Mouse (Mus musculus) stomach, embryonic 15.5 days (tissue): ENCODE results near the gene Plch2. TPM values are rescaled to one million over a fixed set of nuclear protein-coding genes. Genes with fewer than 3 reads are reported as not detected.

Source experiments
- ATAC-seq: fragments of 200-750 bp; cut with Nextera tagmentation; 2 replicates; pipeline ENCODE4 v1.8.0; 2017; ENCODE audit warnings: low read depth, moderate number of reproducible peaks, moderate TSS enrichment; ENCODE audit not compliant: insufficient read depth, low FRiP score
- H3K27ac ChIP-seq: fragments of 300-500 bp; sonication (generic); 2 replicates; pipeline ENCODE4 v1.5.1; 2015; ENCODE audit warnings: mild to moderate bottlenecking, inconsistent platforms
- H3K27me3 ChIP-seq: fragments of 300-500 bp; sonication (generic); replicated peaks from 2 replicates; pipeline ENCODE4 v1.6.1; 2015; ENCODE audit warnings: inconsistent platforms
- H3K36me3 ChIP-seq: fragments of 300-500 bp; sonication (generic); 2 replicates; pipeline ENCODE4 v1.6.1; 2015; ENCODE audit warnings: inconsistent platforms
- H3K4me1 ChIP-seq: fragments of 300-500 bp; sonication (generic); 2 replicates; pipeline ENCODE4 v1.6.1; 2015; ENCODE audit warnings: inconsistent platforms
- H3K4me2 ChIP-seq: fragments of 300-500 bp; sonication (generic); 2 replicates; pipeline ENCODE4 v1.6.1; 2015; ENCODE audit warnings: mild to moderate bottlenecking, inconsistent platforms
- H3K4me3 ChIP-seq: fragments of 300-500 bp; sonication (generic); replicated peaks from 2 replicates; pipeline ENCODE4 v1.5.1; 2015; ENCODE audit warnings: inconsistent platforms
- H3K9ac ChIP-seq: fragments of 300-500 bp; sonication (generic); 2 replicates; pipeline ENCODE4 v1.6.1; 2015; ENCODE audit warnings: inconsistent platforms
- H3K9me3 ChIP-seq: fragments of 300-500 bp; sonication (generic); 2 replicates; pipeline ENCODE4 v1.6.1; 2016; ENCODE audit warnings: inconsistent platforms
- WGBS: fragments of 180-500 bp; shearing (Covaris S2); methylation state at CpG from one replicate; pipeline ENCODE4 v1.1.7; 2015; 5-methylcytosine and 5-hydroxymethylcytosine counted together
- polyA plus RNA-seq: library from polyadenylated mRNA; unstranded; fragments of >200 nt; fragmentation: Nextera tagmentation; extraction: Ambion mirVana; gene quantifications from 2 replicates; pipeline ENCODE4 v1.2.1, GENCODE M21; 2015

Gene Plch2
- polyA plus RNA-seq, 1 experiment from 2014 or later, result 24.7 TPM

- no peaks in the 10 kb centered on the region for H3K9me3 ChIP-seq
- H3K27me3 ChIP-seq, result peaks cover 47% of the 10 kb centered on the region
- H3K27ac ChIP-seq, result no peak overlapping the region
- H3K4me3 ChIP-seq, result peak overlapping the region; percentile 29
- H3K4me1 ChIP-seq, result peaks cover 9% of the 10 kb centered on the region
- no peak overlapping the region for H3K9ac ChIP-seq
- no peak for ATAC-seq
- no peaks in the 10 kb centered on the region for H3K36me3 ChIP-seq
- WGBS, result 5% methylated on average over 65 of the region's 65 CpGs
- peak overlapping the region; percentile 59 for H3K4me2 ChIP-seq
Measured at GRCm38 (mm10) chr4:155042606-155043288, 13.8 kb downstream of the Plch2 start.

- no peak for ATAC-seq
Measured at GRCm38 (mm10) chr4:155040696-155041095, 15.9 kb downstream of the Plch2 start.

GRCm38 (mm10) chr4:155040197-155040596 is 16.4 kb downstream of the Plch2 start:
- Histone ChIP-seq H3K9me3 (no peaks in the 10 kb centered on the region), H3K36me3 (no peaks in the 10 kb centered on the region), H3K4me2 (no peak overlapping the region), H3K27ac (no peak overlapping the region), H3K9ac (no peak overlapping the region), H3K4me3 (no peak overlapping the region), H3K4me1 (peaks cover 9% of the 10 kb centered on the region), H3K27me3 (peaks cover 41% of the 10 kb centered on the region)
- WGBS, result 56% methylated on average over 9 of the region's 9 CpGs
- ATAC-seq, result no peak

More at GRCm38 (mm10) chr4:155040696-155041095, 15.9 kb downstream of the Plch2 start:
- peaks cover 41% of the 10 kb centered on the region for H3K27me3 ChIP-seq
- no peaks in the 10 kb centered on the region for H3K9me3 ChIP-seq
- 64% methylated on average over 6 of the region's 6 CpGs for WGBS
- no peak overlapping the region for H3K4me2 ChIP-seq
- H3K4me1 ChIP-seq, result peaks cover 9% of the 10 kb centered on the region
- no peak overlapping the region for H3K4me3 ChIP-seq
- H3K9ac ChIP-seq, result no peak overlapping the region
- H3K27ac ChIP-seq, result no peak overlapping the region
- no peaks in the 10 kb centered on the region for H3K36me3 ChIP-seq

GRCm38 (mm10) chr4:155034787-155035186 is 21.8 kb downstream of the Plch2 start:
- Histone ChIP-seq H3K4me3 (no peak overlapping the region), H3K4me1 (no peaks in the 10 kb centered on the region), H3K9me3 (no peaks in the 10 kb centered on the region), H3K27ac (no peak overlapping the region), H3K9ac (no peak overlapping the region), H3K4me2 (no peak overlapping the region), H3K27me3 (no peaks in the 10 kb centered on the region; the same call in 1 of the 2 replicates), H3K36me3 (no peaks in the 10 kb centered on the region)
- ATAC-seq, result no peak
- 65% methylated on average over 13 of the region's 13 CpGs for WGBS

GRCm38 (mm10) chr4:155034202-155034601 is 22.4 kb downstream of the Plch2 start:
- whole genome bisulfite sequencing, result 43% methylated on average over 7 of the region's 7 CpGs
- no peaks in the 10 kb centered on the region; the same call in 1 of the 2 replicates for H3K27me3 ChIP-seq
- H3K27ac ChIP-seq, result no peak overlapping the region
- no peak overlapping the region for H3K4me3 ChIP-seq
- no peak overlapping the region for H3K4me2 ChIP-seq
- no peaks in the 10 kb centered on the region for H3K36me3 ChIP-seq
- H3K4me1 ChIP-seq, result no peaks in the 10 kb centered on the region
- no peaks in the 10 kb centered on the region for H3K9me3 ChIP-seq
- H3K9ac ChIP-seq, result no peak overlapping the region
- no peak for ATAC-seq

- no peak for ATAC-seq
- Histone ChIP-seq H3K9ac (no peak overlapping the region), H3K4me3 (no peak overlapping the region), H3K9me3 (no peaks in the 10 kb centered on the region), H3K27me3 (no peaks in the 10 kb centered on the region; the same call in 1 of the 2 replicates), H3K4me1 (no peaks in the 10 kb centered on the region), H3K36me3 (no peaks in the 10 kb centered on the region), H3K27ac (no peak overlapping the region), H3K4me2 (no peak overlapping the region)
- WGBS, result 29% methylated on average over 6 of the region's 6 CpGs
Measured at GRCm38 (mm10) chr4:155033115-155033514, 23.5 kb downstream of the Plch2 start.

GRCm38 (mm10) chr4:155024170-155025010 is 32.2 kb downstream of the Plch2 start:
- Histone ChIP-seq H3K4me3 (no peak overlapping the region), H3K9me3 (no peaks in the 10 kb centered on the region), H3K36me3 (no peaks in the 10 kb centered on the region), H3K27ac (no peak overlapping the region), H3K4me1 (peaks cover 6% of the 10 kb centered on the region), H3K4me2 (no peak overlapping the region), H3K27me3 (no peaks in the 10 kb centered on the region), H3K9ac (no peak overlapping the region)
- no peak for ATAC-seq
- WGBS, result 82% methylated on average over 11 of the region's 11 CpGs

- H3K27me3 ChIP-seq, result no peaks in the 10 kb centered on the region
- 67% methylated on average over 7 of the region's 7 CpGs for WGBS
- no peak overlapping the region for H3K4me3 ChIP-seq
- H3K4me1 ChIP-seq, result peaks cover 16% of the 10 kb centered on the region
- H3K9me3 ChIP-seq, result no peaks in the 10 kb centered on the region
- no peak overlapping the region for H3K4me2 ChIP-seq
- no peaks in the 10 kb centered on the region for H3K36me3 ChIP-seq
- H3K27ac ChIP-seq, result no peak overlapping the region
- H3K9ac ChIP-seq, result no peak overlapping the region
- ATAC-seq, result no peak
Measured at GRCm38 (mm10) chr4:155022228-155022855, 34.2 kb downstream of the Plch2 start.

GRCm38 (mm10) chr4:155020813-155021212 is 35.8 kb downstream of the Plch2 start:
- no peaks in the 10 kb centered on the region for H3K27me3 ChIP-seq
- no peak overlapping the region for H3K27ac ChIP-seq
- no peaks in the 10 kb centered on the region for H3K9me3 ChIP-seq
- H3K4me1 ChIP-seq, result peaks cover 16% of the 10 kb centered on the region
- H3K4me3 ChIP-seq, result no peak overlapping the region
- 59% methylated on average over 9 of the region's 9 CpGs for WGBS
- H3K9ac ChIP-seq, result no peak overlapping the region
- ATAC-seq, result no peak
- no peak overlapping the region for H3K4me2 ChIP-seq
- H3K36me3 ChIP-seq, result no peaks in the 10 kb centered on the region

GRCm38 (mm10) chr4:155020141-155020540 is 36.4 kb downstream of the Plch2 start:
- Histone ChIP-seq H3K27me3 (no peaks in the 10 kb centered on the region), H3K4me2 (no peak overlapping the region), H3K4me3 (no peak overlapping the region), H3K9ac (no peak overlapping the region), H3K36me3 (no peaks in the 10 kb centered on the region), H3K27ac (peak overlapping the region; percentile 26; the same call in 1 of the 2 replicates), H3K9me3 (no peaks in the 10 kb centered on the region), H3K4me1 (peaks cover 16% of the 10 kb centered on the region)
- 49% methylated on average over 1 of the region's 1 CpGs for WGBS
- ATAC-seq, result no peak

GRCm38 (mm10) chr4:155019336-155019847 is 37.2 kb downstream of the Plch2 start:
- H3K4me2 ChIP-seq, result peak overlapping the region; percentile 28

More at GRCm38 (mm10) chr4:155019336-155019847, 37.2 kb downstream of the Plch2 start:
- peak overlapping the region; percentile 26; the same call in 1 of the 2 replicates for H3K27ac ChIP-seq
- H3K4me3 ChIP-seq, result no peak overlapping the region
- H3K36me3 ChIP-seq, result no peaks in the 10 kb centered on the region
- WGBS, result under 1% methylated on average over 10 of the region's 10 CpGs
- H3K9me3 ChIP-seq, result no peaks in the 10 kb centered on the region
- ATAC-seq, result peak; percentile 56; the same call in 1 of the 2 replicates
- H3K27me3 ChIP-seq, result no peaks in the 10 kb centered on the region
- H3K4me1 ChIP-seq, result peaks cover 16% of the 10 kb centered on the region
- H3K9ac ChIP-seq, result no peak overlapping the region
